Mouse (Mus musculus) E14TG2a.4 (cell line): ENCODE data around the gene Ric8b.

Source experiments
- H3K27me3 ChIP-seq: 2 replicates; pipeline ENCODE4 v1.6.1; 2014; ENCODE audit warnings: low read length, control low read depth; ENCODE audit not compliant: insufficient read depth
- H3K36me3 ChIP-seq: 2 replicates; pipeline ENCODE4 v1.6.1; 2014; ENCODE audit warnings: low read length, control low read depth; ENCODE audit not compliant: insufficient read depth
- H3K4me1 ChIP-seq: replicated peaks from 2 replicates; pipeline ENCODE4 v1.6.1; 2014; ENCODE audit warnings: low read depth, low read length, control low read depth
- H3K4me3 ChIP-seq: replicated peaks from 2 replicates; pipeline ENCODE4 v1.5.1; 2014; ENCODE audit warnings: mild to moderate bottlenecking, low read length
- H3K9me3 ChIP-seq: 2 replicates; pipeline ENCODE4 v1.6.1; 2014; ENCODE audit warnings: low read length, control low read depth
- CTCF ChIP-seq: conservative IDR thresholded peaks from 2 replicates; pipeline ENCODE4 v1.5.1; 2014; ENCODE audit warnings: low read length
- NANOG ChIP-seq: IDR thresholded peaks from 2 replicates; pipeline ENCODE4 v1.6.1; 2014; ENCODE audit warnings: borderline replicate concordance, low read length, mixed read lengths
- POU5F1 ChIP-seq: IDR thresholded peaks from 2 replicates; pipeline ENCODE4 v1.6.1; 2014; ENCODE audit warnings: low read length, borderline replicate concordance

Gene Ric8b

GRCm38 (mm10) chr10:84916810-84917730 is at the start of gene Ric8b:
TSS of gene Ric8b (plus strand) at chr10:84917616.
- Histone ChIP-seq H3K4me3 (peak within 1 kb of the TSS; percentile 90), H3K36me3 (0 out of 2 replicates have a peak, but pooled peaks cover 6% of the 10 kb centered on the region), H3K9me3 (no peaks in the 10 kb centered on the region), H3K27me3 (no peaks in the 10 kb centered on the region), H3K4me1 (peaks cover 70% of the 10 kb centered on the region)
- TF ChIP-seq NANOG (no peak), CTCF (no peak), POU5F1 (no peak)

GRCm38 (mm10) chr10:84871285-84871684 is 46.1 kb upstream of the Ric8b start:
- no peaks in the 10 kb centered on the region for H3K36me3 ChIP-seq
- no peak overlapping the region for H3K4me3 ChIP-seq
- TF ChIP-seq CTCF = no peak
- TF ChIP-seq POU5F1 = no peak
- no peak for TF ChIP-seq NANOG
- H3K27me3 ChIP-seq = peaks cover 52% of the 10 kb centered on the region
- H3K4me1 ChIP-seq = peaks cover 8% of the 10 kb centered on the region
- H3K9me3 ChIP-seq = no peaks in the 10 kb centered on the region

- no peak for TF ChIP-seq NANOG
- TF ChIP-seq POU5F1 = no peak
- no peak for TF ChIP-seq CTCF
- Histone ChIP-seq H3K9me3 (no peaks in the 10 kb centered on the region), H3K4me3 (no peak overlapping the region), H3K36me3 (no peaks in the 10 kb centered on the region), H3K4me1 (0 out of 2 replicates have a peak, but pooled peaks cover 4% of the 10 kb centered on the region), H3K27me3 (peaks cover 48% of the 10 kb centered on the region)
Observed at GRCm38 (mm10) chr10:84871921-84872320, 45.5 kb upstream of the Ric8b start.

GRCm38 (mm10) chr10:84879823-84880571 is 37.4 kb upstream of the Ric8b start:
- Histone ChIP-seq H3K4me1 (peaks cover 6% of the 10 kb centered on the region), H3K36me3 (no peaks in the 10 kb centered on the region), H3K9me3 (no peaks in the 10 kb centered on the region), H3K27me3 (peaks cover 19% of the 10 kb centered on the region), H3K4me3 (no peak overlapping the region)
- TF ChIP-seq NANOG (no peak), POU5F1 (no peak), CTCF (no peak)

- no peaks in the 10 kb centered on the region for H3K9me3 ChIP-seq
- peaks cover 23% of the 10 kb centered on the region for H3K4me1 ChIP-seq
- no peaks in the 10 kb centered on the region for H3K36me3 ChIP-seq
- H3K4me3 ChIP-seq = no peak overlapping the region
- TF ChIP-seq CTCF = no peak
- TF ChIP-seq NANOG = no peak
- no peak for TF ChIP-seq POU5F1
- peaks cover 16% of the 10 kb centered on the region for H3K27me3 ChIP-seq
Observed at GRCm38 (mm10) chr10:84882528-84882927, 34.9 kb upstream of the Ric8b start.

- Histone ChIP-seq H3K4me1 (peaks cover 29% of the 10 kb centered on the region), H3K9me3 (no peaks in the 10 kb centered on the region), H3K36me3 (no peaks in the 10 kb centered on the region), H3K27me3 (peaks cover 14% of the 10 kb centered on the region; the same call in 1 of the 2 replicates), H3K4me3 (no peak overlapping the region)
- TF ChIP-seq POU5F1 = no peak
- TF ChIP-seq CTCF = no peak
- no peak for TF ChIP-seq NANOG
Observed at GRCm38 (mm10) chr10:84885341-84885884, 32.0 kb upstream of the Ric8b start.

GRCm38 (mm10) chr10:84886221-84886627 is 31.2 kb upstream of the Ric8b start:
- H3K4me3 ChIP-seq = no peak overlapping the region
- H3K9me3 ChIP-seq = no peaks in the 10 kb centered on the region
- no peaks in the 10 kb centered on the region for H3K36me3 ChIP-seq
- peaks cover 23% of the 10 kb centered on the region for H3K4me1 ChIP-seq
- TF ChIP-seq CTCF = no peak
- no peak for TF ChIP-seq NANOG
- TF ChIP-seq POU5F1 = no peak
- H3K27me3 ChIP-seq = peaks cover 14% of the 10 kb centered on the region; the same call in 1 of the 2 replicates

GRCm38 (mm10) chr10:84886785-84887184 is 30.6 kb upstream of the Ric8b start:
- TF ChIP-seq POU5F1 (no peak), CTCF (no peak), NANOG (no peak)
- H3K9me3 ChIP-seq = no peaks in the 10 kb centered on the region
- H3K27me3 ChIP-seq = peaks cover 14% of the 10 kb centered on the region; the same call in 1 of the 2 replicates
- H3K4me3 ChIP-seq = no peak overlapping the region
- H3K4me1 ChIP-seq = peaks cover 22% of the 10 kb centered on the region
- no peaks in the 10 kb centered on the region for H3K36me3 ChIP-seq
